Comparison of ENCODE assay signal across 8 mouse cellular contexts in the genomic region with DNA sequence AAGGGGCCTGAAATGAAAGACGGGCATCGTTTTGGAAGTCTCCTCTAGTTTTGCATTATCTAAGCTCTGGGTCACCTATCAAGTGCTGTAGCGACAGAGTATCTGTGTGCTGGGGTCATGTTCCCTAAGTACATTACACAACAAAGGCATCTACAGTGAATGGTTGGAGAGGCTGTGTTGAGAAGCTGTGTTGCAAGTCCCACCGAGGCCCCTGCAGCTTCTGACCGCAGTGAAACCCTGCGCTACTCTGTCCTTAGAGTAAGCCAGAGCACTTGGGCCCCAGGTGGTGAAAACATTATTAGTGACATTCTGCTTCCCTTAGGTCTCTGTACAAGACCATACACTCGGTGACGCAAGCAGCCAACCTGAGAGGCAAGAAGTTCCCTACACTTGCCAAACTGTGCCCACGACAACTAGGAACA. TPM values are rescaled to one million over a fixed set of nuclear protein-coding genes. Genes with fewer than 3 reads are reported as not detected.
DNase-seq lines count a peak whose midpoint lies in the region; TF ChIP-seq lines count a peak whose summit lies in the region.

No protein-coding gene starts in this region.

- H3K36me3 ChIP-seq in heart, embryonic 10.5 days, result peaks cover 7% of the 10 kb centered on the region; the same call in 1 of the 2 replicates
- H3K36me3 ChIP-seq in hindbrain, embryonic 10.5 days, result no peaks in the 10 kb centered on the region
- H3K36me3 ChIP-seq in megakaryocyte, embryonic 14.5 days (replicated peaks; ENCODE audit: low read length), result no peaks in the 10 kb centered on the region

- peak overlapping the region; percentile 94 for H3K27ac ChIP-seq in heart, embryonic 10.5 days
- H3K27ac ChIP-seq in bone marrow, adult 2 months (ENCODE audit: control insufficient read depth, insufficient read depth, low read depth, low read length, poor library complexity), result no peak overlapping the region
- 0 out of 2 replicates have a peak overlapping the region, but pooled peaks have one; percentile 86 for H3K27ac ChIP-seq in hindbrain, embryonic 10.5 days

- WGBS in heart, embryonic 10.5 days, result 21% methylated on average over 9 of the region's 9 CpGs
- WGBS in bone marrow, adult 2 months, result 17% methylated on average over 9 of the region's 9 CpGs
- WGBS in hindbrain, embryonic 10.5 days, result 33% methylated on average over 9 of the region's 9 CpGs

- peaks cover 20% of the 10 kb centered on the region for H3K27me3 ChIP-seq in heart, embryonic 10.5 days (ENCODE audit: insufficient read depth, poor library complexity, severe bottlenecking)
- peaks cover 64% of the 10 kb centered on the region for H3K27me3 ChIP-seq in hindbrain, embryonic 10.5 days (ENCODE audit: insufficient read depth, poor library complexity, severe bottlenecking)
- peaks cover 75% of the 10 kb centered on the region for H3K27me3 ChIP-seq in megakaryocyte, embryonic 14.5 days (replicated peaks)

- TF ChIP-seq CTCF in bone marrow, adult 2 months (IDR thresholded peaks at IDR 0.05; ENCODE audit: control insufficient read depth, insufficient read depth, low read length), result no peak

- DNase-seq in heart, embryonic 10.5 days (ENCODE audit: low spot score), result no peak
- DNase-seq in heart, postnatal 36 days, result no peak
- no peak for DNase-seq in hindbrain, embryonic 10.5 days (ENCODE audit: low spot score)
- no peak for DNase-seq in urinary bladder, postnatal 25 days (ENCODE audit: low spot score)
- DNase-seq in natural killer cell, adult 2 months (ENCODE audit: low spot score in 2 of 2), result no peak
- DNase-seq in right cerebral cortex, postnatal 25 days, result no peak

- peaks cover 54% of the 10 kb centered on the region for H3K4me1 ChIP-seq in heart, embryonic 10.5 days
- H3K4me1 ChIP-seq in bone marrow, adult 2 months (ENCODE audit: control insufficient read depth, insufficient read depth, low read length), result peaks cover 2% of the 10 kb centered on the region
- H3K4me1 ChIP-seq in hindbrain, embryonic 10.5 days (replicated peaks), result peaks cover 23% of the 10 kb centered on the region
- H3K4me1 ChIP-seq in megakaryocyte, embryonic 14.5 days, result peaks cover 33% of the 10 kb centered on the region

- H3K9me3 ChIP-seq in heart, embryonic 10.5 days, result no peaks in the 10 kb centered on the region
- no peaks in the 10 kb centered on the region for H3K9me3 ChIP-seq in hindbrain, embryonic 10.5 days
- no peaks in the 10 kb centered on the region for H3K9me3 ChIP-seq in megakaryocyte, embryonic 14.5 days

- no peak for TF ChIP-seq POLR2A in bone marrow, adult 2 months (IDR thresholded peaks at IDR 0.05; ENCODE audit: borderline replicate concordance, control insufficient read depth, low read depth, low read length)

- peak overlapping the region; percentile 91 for H3K4me3 ChIP-seq in heart, embryonic 10.5 days
- H3K4me3 ChIP-seq in bone marrow, adult 2 months (replicated peaks; ENCODE audit: control insufficient read depth, low read depth, low read length), result peak overlapping the region; percentile 84
- H3K4me3 ChIP-seq in hindbrain, embryonic 10.5 days, result peak overlapping the region; percentile 86
- peak overlapping the region; percentile 92 for H3K4me3 ChIP-seq in megakaryocyte, embryonic 14.5 days (replicated peaks)

- intact Hi-C loops in heart, postnatal 36 days (cut with DNase I), result no loop called here

RNA-seq across cellular contexts. Expression of gene Atp8a2, which starts 20.5 kb away (rescaled TPM):
- 6.9 and 8.0 TPM in 2 replicates for polyA plus RNA-seq in heart, embryonic 10.5 days (2016; fragmentation: Nextera tagmentation; extraction: Ambion mirVana)
- total RNA-seq in heart, postnatal 36 days (2021), result 1 to 10 TPM; 4.4 to 5.0 TPM
- polyA plus RNA-seq in bone marrow, adult 2 months (2011; ENCODE audit: insufficient read depth, insufficient read length, low replicate concordance, missing spikeins), result 0.11 and 0.20 TPM in 2 replicates
- 4.4 and 8.0 TPM in 2 replicates for polyA plus RNA-seq in hindbrain, embryonic 10.5 days (2016; fragmentation: Nextera tagmentation; extraction: Ambion mirVana)
- polyA plus RNA-seq in megakaryocyte, embryonic 14.5 days (2012; ENCODE audit: insufficient read depth, low replicate concordance), result 0.02 TPM in 1 of 2 replicates, not detected in the other
